Mouse (Mus musculus): Measurements from ENCODE around the gene Zfp326. TPM values are rescaled to one million over a fixed set of nuclear protein-coding genes. Genes with fewer than 3 reads are reported as not detected.
A peak's percentile ranks its signal among the peaks of the same experiment; 100 is the strongest.
"Not testable (repeated sequence)": the region's sequence is repeated elsewhere in the genome, so short reads cannot be mapped to it uniquely, and the experiment has no call there.

Gene Zfp326
- polyA plus RNA-seq, 1 experiment from 2014 or later, result 63.5 TPM

- H3K27me3 ChIP-seq (ENCODE audit: control insufficient read depth, insufficient read depth, low read length), result no peaks in the 10 kb centered on the region
- H3K4me1 ChIP-seq (replicated peaks; ENCODE audit: control insufficient read depth, insufficient read depth, low read length), result no peaks in the 10 kb centered on the region
- no peaks in the 10 kb centered on the region for H3K36me3 ChIP-seq (ENCODE audit: control insufficient read depth, insufficient read depth, low read length)
- 66% methylated on average over 11 of the region's 11 CpGs for whole genome bisulfite sequencing
- no peak overlapping the region for H3K4me3 ChIP-seq (ENCODE audit: low read depth, low read length)
- no peak overlapping the region for H3K27ac ChIP-seq (ENCODE audit: low read depth, low read length)
- H3K4me2 ChIP-seq (replicated peaks; ENCODE audit: low read depth, low read length), result no peak overlapping the region
- ATAC-seq (ENCODE audit: low FRiP score) (no peak), DNase-seq (ENCODE audit: low spot score) (no peak)
- no peaks in the 10 kb centered on the region for H3K9me3 ChIP-seq (ENCODE audit: control insufficient read depth, low read length)
- no peak overlapping the region for H3K9ac ChIP-seq (ENCODE audit: low read depth, low read length)
Measured at GRCm38 (mm10) chr5:105859716-105860460, 16.5 kb upstream of the Zfp326 start.

GRCm38 (mm10) chr5:105860461-105860835 lies 15.9 kb upstream of the Zfp326 start:
- Histone ChIP-seq H3K9ac (ENCODE audit: low read depth, low read length) (no peak overlapping the region), H3K4me3 (ENCODE audit: low read depth, low read length) (no peak overlapping the region), H3K4me2 (replicated peaks; ENCODE audit: low read depth, low read length) (no peak overlapping the region), H3K27ac (ENCODE audit: low read depth, low read length) (no peak overlapping the region), H3K9me3 (ENCODE audit: control insufficient read depth, low read length) (no peaks in the 10 kb centered on the region), H3K4me1 (replicated peaks; ENCODE audit: control insufficient read depth, insufficient read depth, low read length) (no peaks in the 10 kb centered on the region), H3K36me3 (ENCODE audit: control insufficient read depth, insufficient read depth, low read length) (no peaks in the 10 kb centered on the region), H3K27me3 (ENCODE audit: control insufficient read depth, insufficient read depth, low read length) (no peaks in the 10 kb centered on the region)
- DNase-seq (ENCODE audit: low spot score), result no peak
- 90% methylated on average over 10 of the region's 10 CpGs for WGBS
- no peak for ATAC-seq (ENCODE audit: low FRiP score)

GRCm38 (mm10) chr5:105861616-105862015 lies 14.7 kb upstream of the Zfp326 start:
- DNase-seq (ENCODE audit: low spot score), result no peak
- Histone ChIP-seq H3K27me3 (ENCODE audit: control insufficient read depth, insufficient read depth, low read length) (no peaks in the 10 kb centered on the region), H3K9me3 (ENCODE audit: control insufficient read depth, low read length) (no peaks in the 10 kb centered on the region), H3K4me3 (ENCODE audit: low read depth, low read length) (no peak overlapping the region), H3K27ac (ENCODE audit: low read depth, low read length) (no peak overlapping the region), H3K36me3 (ENCODE audit: control insufficient read depth, insufficient read depth, low read length) (no peaks in the 10 kb centered on the region), H3K4me2 (replicated peaks; ENCODE audit: low read depth, low read length) (no peak overlapping the region), H3K9ac (ENCODE audit: low read depth, low read length) (no peak overlapping the region), H3K4me1 (replicated peaks; ENCODE audit: control insufficient read depth, insufficient read depth, low read length) (no peaks in the 10 kb centered on the region)
- ATAC-seq (ENCODE audit: low FRiP score), result no peak
- 95% methylated on average over 5 of the region's 5 CpGs for WGBS

GRCm38 (mm10) chr5:105865110-105865628 lies 11.2 kb upstream of the Zfp326 start:
- 50% methylated on average over 5 of the region's 5 CpGs for WGBS
- not testable (repeated sequence) for ATAC-seq (ENCODE audit: low FRiP score); DNase-seq (ENCODE audit: low spot score); H3K27ac ChIP-seq (ENCODE audit: low read depth, low read length); H3K9me3 ChIP-seq (ENCODE audit: control insufficient read depth, low read length); H3K4me1 ChIP-seq (replicated peaks; ENCODE audit: control insufficient read depth, insufficient read depth, low read length); H3K27me3 ChIP-seq (ENCODE audit: control insufficient read depth, insufficient read depth, low read length); H3K4me3 ChIP-seq (ENCODE audit: low read depth, low read length); H3K4me2 ChIP-seq (replicated peaks; ENCODE audit: low read depth, low read length); H3K36me3 ChIP-seq (ENCODE audit: control insufficient read depth, insufficient read depth, low read length); H3K9ac ChIP-seq (ENCODE audit: low read depth, low read length)

- Histone ChIP-seq H3K4me2 (replicated peaks; ENCODE audit: low read depth, low read length) (no peak overlapping the region), H3K4me3 (ENCODE audit: low read depth, low read length) (no peak overlapping the region), H3K36me3 (ENCODE audit: control insufficient read depth, insufficient read depth, low read length) (no peaks in the 10 kb centered on the region), H3K4me1 (replicated peaks; ENCODE audit: control insufficient read depth, insufficient read depth, low read length) (no peaks in the 10 kb centered on the region), H3K9me3 (ENCODE audit: control insufficient read depth, low read length) (no peaks in the 10 kb centered on the region), H3K9ac (ENCODE audit: low read depth, low read length) (no peak overlapping the region), H3K27me3 (ENCODE audit: control insufficient read depth, insufficient read depth, low read length) (no peaks in the 10 kb centered on the region), H3K27ac (ENCODE audit: low read depth, low read length) (no peak overlapping the region)
- no peak for ATAC-seq (ENCODE audit: low FRiP score)
- WGBS, result 71% methylated on average over 4 of the region's 4 CpGs
- DNase-seq (ENCODE audit: low spot score), result no peak
Measured at GRCm38 (mm10) chr5:105867427-105867826, 8.9 kb upstream of the Zfp326 start.

GRCm38 (mm10) chr5:105867841-105868447 lies 8.4 kb upstream of the Zfp326 start:
- Histone ChIP-seq H3K4me2 (replicated peaks; ENCODE audit: low read depth, low read length) (no peak overlapping the region), H3K9me3 (ENCODE audit: control insufficient read depth, low read length) (no peaks in the 10 kb centered on the region), H3K9ac (ENCODE audit: low read depth, low read length) (no peak overlapping the region), H3K4me3 (ENCODE audit: low read depth, low read length) (no peak overlapping the region), H3K36me3 (ENCODE audit: control insufficient read depth, insufficient read depth, low read length) (no peaks in the 10 kb centered on the region), H3K4me1 (replicated peaks; ENCODE audit: control insufficient read depth, insufficient read depth, low read length) (no peaks in the 10 kb centered on the region), H3K27me3 (ENCODE audit: control insufficient read depth, insufficient read depth, low read length) (no peaks in the 10 kb centered on the region), H3K27ac (ENCODE audit: low read depth, low read length) (no peak overlapping the region)
- ATAC-seq (ENCODE audit: low FRiP score) (peak; percentile 60), DNase-seq (ENCODE audit: low spot score) (no peak)
- WGBS, result 88% methylated on average over 16 of the region's 16 CpGs

- ATAC-seq (ENCODE audit: low FRiP score) (peak; percentile 51; the same call in 1 of the 2 replicates), DNase-seq (ENCODE audit: low spot score) (peak; percentile 88)
- WGBS, result 30% methylated on average over 3 of the region's 3 CpGs
- Histone ChIP-seq H3K9ac (ENCODE audit: low read depth, low read length) (no peak overlapping the region), H3K27me3 (ENCODE audit: control insufficient read depth, insufficient read depth, low read length) (no peaks in the 10 kb centered on the region), H3K36me3 (ENCODE audit: control insufficient read depth, insufficient read depth, low read length) (no peaks in the 10 kb centered on the region), H3K4me2 (replicated peaks; ENCODE audit: low read depth, low read length) (no peak overlapping the region), H3K27ac (ENCODE audit: low read depth, low read length) (no peak overlapping the region), H3K4me3 (ENCODE audit: low read depth, low read length) (no peak overlapping the region), H3K9me3 (ENCODE audit: control insufficient read depth, low read length) (no peaks in the 10 kb centered on the region), H3K4me1 (replicated peaks; ENCODE audit: control insufficient read depth, insufficient read depth, low read length) (no peaks in the 10 kb centered on the region)
Measured at GRCm38 (mm10) chr5:105868593-105868992, 7.8 kb upstream of the Zfp326 start.

- Histone ChIP-seq H3K4me1 (replicated peaks; ENCODE audit: control insufficient read depth, insufficient read depth, low read length) (no peaks in the 10 kb centered on the region), H3K36me3 (ENCODE audit: control insufficient read depth, insufficient read depth, low read length) (no peaks in the 10 kb centered on the region), H3K4me2 (replicated peaks; ENCODE audit: low read depth, low read length) (no peak overlapping the region), H3K9ac (ENCODE audit: low read depth, low read length) (no peak overlapping the region), H3K27ac (ENCODE audit: low read depth, low read length) (no peak overlapping the region), H3K9me3 (ENCODE audit: control insufficient read depth, low read length) (no peaks in the 10 kb centered on the region), H3K4me3 (ENCODE audit: low read depth, low read length) (no peak overlapping the region), H3K27me3 (ENCODE audit: control insufficient read depth, insufficient read depth, low read length) (no peaks in the 10 kb centered on the region)
- WGBS, result 85% methylated on average over 7 of the region's 7 CpGs
- DNase-seq (ENCODE audit: low spot score), result no peak
- ATAC-seq (ENCODE audit: low FRiP score), result no peak
Measured at GRCm38 (mm10) chr5:105869739-105870138, 6.6 kb upstream of the Zfp326 start.

GRCm38 (mm10) chr5:105871140-105871539 lies 5.2 kb upstream of the Zfp326 start:
- Histone ChIP-seq H3K27ac (ENCODE audit: low read depth, low read length) (no peak overlapping the region), H3K9ac (ENCODE audit: low read depth, low read length) (no peak overlapping the region), H3K4me3 (ENCODE audit: low read depth, low read length) (no peak overlapping the region), H3K36me3 (ENCODE audit: control insufficient read depth, insufficient read depth, low read length) (no peaks in the 10 kb centered on the region), H3K9me3 (ENCODE audit: control insufficient read depth, low read length) (no peaks in the 10 kb centered on the region), H3K4me2 (replicated peaks; ENCODE audit: low read depth, low read length) (no peak overlapping the region), H3K27me3 (ENCODE audit: control insufficient read depth, insufficient read depth, low read length) (no peaks in the 10 kb centered on the region), H3K4me1 (replicated peaks; ENCODE audit: control insufficient read depth, insufficient read depth, low read length) (no peaks in the 10 kb centered on the region)
- ATAC-seq (ENCODE audit: low FRiP score) (no peak), DNase-seq (ENCODE audit: low spot score) (no peak)
- WGBS, result 81% methylated on average over 3 of the region's 3 CpGs
